Mouse (Mus musculus) activated CD4-positive, CD25-positive, alpha-beta regulatory T cell, adult 4 months (primary cell): ENCODE data around the gene Iqce. TPM values are rescaled to one million over a fixed set of nuclear protein-coding genes. Genes with fewer than 3 reads are reported as not detected.
"Not testable (repeated sequence)": the region's sequence is repeated elsewhere in the genome, so short reads cannot be mapped to it uniquely, and the experiment has no call there.

Experiments used
- ATAC-seq: one replicate; pipeline ENCODE4 v1.8.0; 2017
- polyA plus RNA-seq, 2 experiments: library from polyadenylated mRNA; unstranded; fragments of 100-300 nt; shearing (Covaris generic); gene quantifications; one replicate each; pipeline ENCODE4 v1.2.1; 2017

Iqce gene
- polyA plus RNA-seq, 2 experiments from 2014 or later: 16.8 to 21.2 TPM

DNA sequence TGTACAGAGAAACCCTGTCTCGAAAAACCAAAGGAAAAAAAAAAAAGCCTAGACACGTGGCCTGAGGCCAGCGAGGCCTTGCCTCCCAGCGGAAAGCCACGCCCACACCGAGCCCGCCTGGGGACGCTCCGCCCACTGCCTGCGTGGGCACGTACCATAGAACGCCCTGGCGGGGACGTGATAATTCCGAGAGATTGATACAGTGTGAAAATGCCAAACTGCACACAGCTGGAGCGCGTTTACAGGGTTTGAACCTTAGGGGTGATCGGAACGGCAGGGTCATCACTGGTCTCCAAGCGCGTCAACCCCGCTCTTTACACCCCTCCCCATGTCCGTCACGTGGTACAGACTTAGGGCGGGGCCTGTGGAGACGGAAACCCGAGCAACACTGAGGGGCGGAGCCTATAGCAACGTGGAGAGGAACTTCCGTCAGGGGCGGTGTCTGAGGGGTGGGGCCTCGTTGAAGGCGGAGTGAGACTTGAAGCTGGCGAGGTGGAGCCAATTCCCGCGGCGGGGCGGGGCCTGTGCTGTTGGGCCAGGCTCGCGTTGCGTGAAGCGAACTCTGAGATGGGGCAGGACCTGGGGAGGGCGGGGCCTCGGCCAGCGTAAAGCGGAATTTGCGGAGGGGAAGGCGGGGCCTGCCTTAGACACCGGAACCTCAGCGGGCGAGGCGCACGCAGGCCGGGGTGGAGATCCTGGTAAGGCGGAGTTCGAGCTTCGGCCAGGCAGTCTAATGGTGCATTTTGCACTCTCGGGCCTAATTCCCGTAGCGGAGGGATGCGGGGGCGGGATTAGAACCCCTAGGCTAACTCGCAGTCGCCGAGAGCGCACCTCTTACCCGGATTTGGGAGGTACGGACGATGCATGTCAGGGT, 2.4 kb upstream of the Iqce start, which contains the start of gene Brat1:
Gene Brat1, plus strand, starts transcription at position 634 of the 874 bp plus-strand sequence.
- ATAC-seq: peak; percentile 81

DNA sequence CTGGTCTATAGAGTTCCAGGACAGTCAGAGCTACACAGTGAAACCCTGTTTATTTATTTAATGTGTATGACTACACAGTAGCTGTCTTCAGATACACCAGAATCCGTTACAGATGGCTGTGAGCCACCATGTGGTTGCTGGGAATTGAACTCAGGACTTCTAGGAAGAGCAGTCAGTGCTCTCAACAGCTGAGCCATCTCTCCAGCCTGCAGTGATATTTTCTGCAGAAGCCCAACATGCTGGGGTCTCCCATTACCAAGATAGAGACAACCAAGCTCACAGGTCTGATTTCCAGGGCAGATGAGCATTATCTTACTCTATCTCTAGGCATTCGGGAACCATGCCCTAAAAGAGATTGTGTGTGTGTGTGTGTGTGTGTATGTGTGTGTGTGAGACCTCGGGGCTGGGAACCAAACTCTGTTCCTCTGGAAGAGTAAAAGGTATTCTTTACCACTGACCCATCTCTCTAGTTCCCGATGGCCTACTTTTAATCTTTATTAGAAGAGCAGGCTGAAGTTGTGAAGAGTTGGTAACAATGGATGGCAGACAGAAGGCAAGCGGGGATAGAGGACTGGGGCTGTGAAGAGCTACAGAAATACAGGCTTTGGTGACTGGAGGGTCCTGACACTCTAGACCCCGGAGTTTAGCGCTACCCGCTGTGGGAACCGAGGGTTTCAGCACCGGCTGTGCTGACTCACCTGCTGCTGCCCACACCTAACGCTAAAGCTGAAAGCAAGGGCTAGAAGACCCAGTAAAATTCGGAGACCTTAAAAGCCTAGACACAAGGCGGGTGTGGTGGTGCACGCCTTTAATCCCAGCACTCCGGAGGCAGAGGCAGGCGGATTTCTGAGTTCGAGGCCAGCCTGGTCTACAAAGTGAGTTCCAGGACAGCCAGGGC, 1.6 kb upstream of the Iqce start:
- no peak for ATAC-seq

DNA sequence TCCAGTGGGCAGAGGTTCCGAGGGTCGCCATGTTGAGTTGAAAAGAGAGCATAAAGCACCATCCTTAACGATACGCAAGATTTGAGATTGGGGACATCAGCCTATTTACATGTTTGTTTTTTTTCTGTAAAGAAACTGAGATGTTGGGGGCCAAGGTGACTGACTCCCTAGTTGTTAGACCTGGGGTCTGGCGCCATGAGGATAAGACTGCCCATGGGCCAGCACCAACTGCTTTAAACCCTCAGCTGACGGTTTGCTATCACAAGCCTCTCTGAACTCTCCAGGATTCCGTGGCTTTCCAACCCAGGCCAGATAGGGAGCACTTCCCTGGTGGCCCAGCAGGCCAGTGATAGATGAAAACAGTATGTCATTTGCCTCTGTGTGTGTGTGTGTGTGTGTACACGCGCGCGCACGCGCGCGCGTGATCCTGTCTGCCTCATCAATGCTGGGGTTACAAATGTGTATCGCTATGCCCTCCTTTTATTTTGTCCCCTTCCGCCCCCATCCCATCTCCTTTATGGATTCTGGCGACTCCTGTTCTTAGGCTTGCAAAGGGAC, 519 bp upstream of the Iqce start:
- no peak for ATAC-seq

DNA sequence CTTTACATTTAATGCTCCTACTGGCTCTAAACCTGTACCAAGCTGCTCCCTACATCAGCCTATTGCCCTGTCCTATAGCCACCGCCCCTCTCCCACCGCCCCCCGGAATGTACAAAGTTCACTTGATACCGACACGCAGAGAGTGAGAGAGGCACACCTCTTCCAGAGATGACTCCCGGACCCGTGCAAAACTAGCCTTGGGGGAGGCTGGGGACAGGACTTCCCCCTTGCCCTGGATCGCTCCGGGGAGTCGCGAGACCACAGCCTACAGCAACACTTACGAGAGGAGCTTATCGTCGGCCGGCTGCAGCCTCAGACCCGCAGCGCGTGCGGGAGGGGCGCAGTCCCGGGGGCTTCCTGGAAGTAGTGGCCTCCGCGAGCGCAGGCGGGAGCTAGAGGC, 517 bp downstream of the Iqce start:
- ATAC-seq: peak; percentile 2

DNA sequence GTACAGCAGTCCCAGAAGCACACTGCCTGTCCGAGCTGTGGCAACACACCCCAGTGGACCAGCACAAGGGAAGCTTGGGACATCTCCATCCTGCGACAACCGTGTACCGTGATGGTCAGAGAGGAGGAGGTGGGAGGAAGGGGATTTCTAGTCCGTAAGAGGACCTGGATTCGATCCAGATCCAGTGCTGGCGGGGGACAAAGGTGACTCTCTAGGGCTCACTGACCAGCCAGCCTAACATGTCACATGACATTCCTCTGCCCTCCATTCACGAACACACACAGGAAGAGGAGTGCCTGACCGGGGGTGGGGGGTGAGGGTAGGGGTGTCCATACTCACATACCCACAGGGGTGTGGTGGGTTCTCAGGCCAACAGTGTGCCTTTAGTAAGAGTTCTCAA, 2.4 kb downstream of the Iqce start:
- no peak for ATAC-seq

DNA sequence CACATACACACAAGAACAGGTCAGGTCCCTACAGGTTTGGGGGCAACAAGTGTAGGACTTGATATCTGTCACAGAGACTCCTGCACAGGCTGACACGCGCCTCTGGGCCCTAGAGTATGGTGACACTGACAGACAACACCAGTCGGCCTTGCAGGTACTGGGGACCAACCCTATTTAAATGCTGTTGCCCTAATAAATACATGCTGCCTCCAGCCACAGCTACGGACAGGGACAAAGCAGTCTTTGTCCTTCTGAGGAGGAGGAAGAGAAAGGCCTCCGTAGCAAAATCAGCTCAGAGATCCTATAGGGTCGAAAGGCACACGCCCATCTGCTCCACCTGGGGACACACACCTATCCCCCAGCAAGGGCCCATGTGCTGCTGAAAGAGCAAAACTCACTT, 6.2 kb downstream of the Iqce start:
- no peak for ATAC-seq

DNA sequence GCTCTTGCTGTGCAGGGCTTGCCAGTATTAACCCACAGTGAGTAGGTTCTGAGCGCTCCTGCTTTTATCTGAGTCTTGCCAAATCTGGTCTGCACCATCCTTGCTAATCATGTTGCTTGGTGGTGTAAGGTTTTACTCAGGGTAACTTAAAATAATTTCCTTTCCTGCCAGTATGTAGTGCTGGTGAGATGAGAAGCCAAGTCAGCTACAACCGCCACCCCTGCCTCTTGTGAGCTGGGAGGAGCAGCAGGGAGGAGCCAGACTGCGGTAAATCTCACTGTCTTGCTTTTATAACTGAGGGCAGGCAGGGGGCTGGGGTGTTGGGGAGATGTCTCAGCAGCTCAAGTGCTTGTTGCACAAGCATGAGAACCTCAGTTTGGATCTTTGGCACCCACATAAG, 13.7 kb downstream of the Iqce start:
- ATAC-seq: no peak

DNA sequence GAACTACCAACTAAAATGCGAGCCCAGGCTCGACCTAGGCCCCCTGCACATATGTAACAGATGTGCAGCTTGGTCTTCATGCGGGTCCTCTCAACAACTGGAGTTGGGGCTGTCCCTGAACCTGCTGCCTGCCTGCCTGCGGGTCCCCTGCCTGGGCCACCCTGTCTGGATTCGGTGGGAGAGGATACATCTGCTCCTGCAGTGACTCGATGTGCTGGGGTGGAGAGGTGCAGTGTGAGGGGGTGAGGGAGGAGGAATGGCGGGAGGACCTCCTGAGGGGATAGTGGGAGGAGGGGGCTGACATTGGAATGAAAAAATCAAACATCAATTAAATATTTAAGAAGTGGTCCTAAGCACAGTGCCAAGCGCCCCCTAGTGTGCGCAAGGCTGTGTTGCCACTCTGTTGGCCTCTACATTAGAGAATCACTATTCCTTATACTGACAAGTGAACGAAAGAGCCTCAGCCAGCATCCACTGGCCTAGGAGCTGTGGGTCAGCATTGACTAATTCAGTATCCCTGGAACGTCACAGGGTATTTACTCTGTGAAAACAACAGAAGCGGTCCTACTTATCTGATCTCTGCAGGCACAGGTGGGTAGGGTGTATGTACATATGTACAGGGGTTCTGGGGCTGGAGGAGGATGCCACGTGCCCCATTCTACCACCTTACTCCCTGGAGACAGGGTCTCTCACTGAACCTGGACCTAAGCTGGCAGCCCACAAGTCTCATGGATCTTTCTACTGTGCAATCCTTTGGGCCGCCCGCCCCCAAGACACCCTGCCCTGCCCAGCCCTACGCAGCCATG, 17.6 kb downstream of the Iqce start:
- ATAC-seq: no peak

DNA sequence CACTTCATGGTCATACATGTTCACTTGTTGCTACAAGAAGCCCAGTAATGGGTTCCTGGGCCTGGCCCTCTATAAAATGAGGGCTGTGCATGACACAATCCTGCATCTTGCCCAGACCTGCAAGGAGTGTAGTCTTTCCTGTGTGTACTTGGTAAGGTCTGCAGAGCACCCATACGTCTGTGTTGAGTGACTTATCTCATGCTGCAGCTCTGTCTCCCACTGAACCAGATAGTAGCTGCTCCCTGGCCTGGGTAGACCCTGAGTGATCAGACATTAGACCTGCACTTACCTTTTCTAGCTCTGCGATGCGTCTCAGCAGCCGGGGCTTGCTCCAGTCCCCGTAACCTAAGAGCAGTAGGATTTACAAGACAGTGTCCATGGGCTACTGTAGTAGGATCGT, 20.1 kb downstream of the Iqce start:
- no peak for ATAC-seq

DNA sequence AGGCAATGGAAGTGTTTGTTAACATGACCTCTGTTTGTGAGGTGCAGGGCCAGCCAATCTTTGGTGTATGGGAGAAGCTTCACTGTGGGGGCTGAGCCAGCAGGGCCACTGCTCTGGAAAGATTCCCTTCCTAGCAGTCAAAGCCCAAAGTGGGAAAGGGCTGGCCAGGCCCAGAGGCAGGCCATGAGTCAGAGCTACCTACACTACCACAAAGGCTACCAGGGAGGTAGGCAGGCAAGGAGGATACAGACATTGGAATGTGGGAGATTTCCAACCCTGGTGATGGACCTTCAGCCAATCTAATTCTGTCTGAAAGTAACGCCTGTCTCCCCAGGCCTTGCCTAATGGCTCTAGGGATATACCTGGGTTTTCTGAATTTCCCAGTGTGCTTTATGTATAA, 21.2 kb downstream of the Iqce start:
- no peak for ATAC-seq

DNA sequence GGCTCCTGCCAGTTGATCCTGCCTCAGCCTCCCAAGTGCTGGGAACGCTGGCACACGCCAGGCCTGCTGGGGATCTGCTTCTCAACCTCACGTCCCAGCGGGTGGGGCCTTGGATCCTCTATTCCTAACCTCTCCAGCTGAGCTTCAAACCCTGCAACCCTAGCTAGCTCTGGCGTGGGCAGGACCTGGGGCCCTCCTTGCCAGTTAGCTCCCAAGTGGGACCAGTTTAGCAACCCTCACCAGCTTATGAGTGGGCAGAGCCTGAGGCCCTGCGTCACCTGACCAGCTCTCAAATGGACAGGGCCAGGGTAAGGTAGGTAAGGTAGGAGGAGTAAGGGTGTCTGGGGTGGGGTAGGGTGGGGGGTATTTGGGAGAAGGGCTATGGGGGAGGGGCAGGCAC, 22.1 kb downstream of the Iqce start:
- no peak for ATAC-seq

DNA sequence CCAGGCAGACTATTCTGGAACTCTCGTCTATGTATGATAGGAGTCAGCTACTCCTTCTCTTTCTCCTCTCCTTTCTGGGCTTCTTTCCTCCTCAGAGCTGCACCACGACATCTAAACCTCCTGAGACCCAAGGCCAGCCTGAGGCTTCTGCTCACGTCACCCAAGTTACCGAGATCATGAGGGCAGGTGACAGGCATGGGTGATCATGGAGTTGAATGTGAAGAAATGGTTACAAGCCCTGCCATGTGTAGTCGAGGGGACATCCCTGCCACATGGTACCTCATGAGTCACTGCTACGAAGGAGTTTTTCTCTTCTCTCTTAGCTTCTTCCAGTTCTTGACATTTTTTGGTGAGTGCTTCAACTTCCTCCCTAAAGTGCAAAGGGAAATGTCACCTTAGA, 25.0 kb downstream of the Iqce start:
- no peak for ATAC-seq

DNA sequence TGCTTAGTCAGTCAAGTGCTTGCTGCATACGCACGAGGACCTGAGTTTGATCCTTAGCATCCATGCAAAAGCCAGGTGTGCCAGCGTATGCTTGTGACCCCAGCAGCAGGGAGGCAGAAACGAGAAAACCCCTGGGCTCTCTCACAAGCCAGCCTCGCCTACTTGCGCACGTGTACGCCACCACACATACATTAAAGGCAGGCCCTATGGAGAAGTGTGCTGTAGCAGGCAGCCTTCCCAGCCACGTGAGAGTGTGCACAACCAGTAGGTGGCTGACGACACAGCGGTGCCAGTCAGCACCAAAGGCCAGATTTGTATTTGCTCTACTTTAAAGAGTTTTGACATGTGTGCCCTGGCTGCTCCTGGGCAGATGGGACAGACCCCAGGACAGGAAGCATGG, 26.5 kb downstream of the Iqce start:
- ATAC-seq: no peak

DNA sequence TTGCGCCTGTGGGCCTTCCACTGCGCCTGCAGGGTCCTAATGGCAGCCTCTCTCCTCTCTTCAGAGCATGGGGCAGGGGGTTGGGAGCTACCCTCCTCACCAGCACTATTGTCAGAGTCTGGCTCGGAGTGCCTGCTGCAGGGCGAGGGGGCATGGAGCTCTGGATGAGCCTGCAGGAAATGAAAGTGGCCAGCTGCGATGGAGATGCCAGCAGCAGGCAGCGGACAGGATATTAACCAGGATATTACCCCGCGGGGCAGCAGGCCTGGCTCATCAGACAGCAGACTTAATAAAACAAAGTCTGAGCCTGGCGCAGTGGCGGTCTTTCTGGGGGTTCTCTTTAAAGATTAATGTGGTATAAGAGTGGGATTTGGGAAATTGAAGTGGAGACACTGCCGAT, 27.1 kb downstream of the Iqce start:
- ATAC-seq: no peak

DNA sequence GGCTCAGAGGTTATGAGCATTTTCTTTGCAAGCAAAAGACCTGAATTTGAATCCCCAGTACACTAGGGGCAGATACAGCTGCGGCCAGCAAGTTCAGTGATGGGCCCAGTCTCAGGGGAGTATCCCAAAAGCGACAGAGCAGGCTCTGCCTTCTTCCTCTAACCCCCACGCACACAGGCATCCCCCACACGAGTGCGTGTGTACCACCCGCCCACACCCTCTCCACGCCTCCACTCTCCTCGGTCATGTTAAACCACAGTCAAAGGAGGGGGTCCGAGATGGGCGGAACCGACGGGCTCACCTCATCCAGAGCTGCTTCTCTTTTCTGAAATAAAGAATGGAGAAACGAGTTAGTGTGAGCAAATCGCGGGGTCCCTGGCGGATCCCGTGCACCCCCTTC, 28.1 kb downstream of the Iqce start:
- no peak for ATAC-seq

DNA sequence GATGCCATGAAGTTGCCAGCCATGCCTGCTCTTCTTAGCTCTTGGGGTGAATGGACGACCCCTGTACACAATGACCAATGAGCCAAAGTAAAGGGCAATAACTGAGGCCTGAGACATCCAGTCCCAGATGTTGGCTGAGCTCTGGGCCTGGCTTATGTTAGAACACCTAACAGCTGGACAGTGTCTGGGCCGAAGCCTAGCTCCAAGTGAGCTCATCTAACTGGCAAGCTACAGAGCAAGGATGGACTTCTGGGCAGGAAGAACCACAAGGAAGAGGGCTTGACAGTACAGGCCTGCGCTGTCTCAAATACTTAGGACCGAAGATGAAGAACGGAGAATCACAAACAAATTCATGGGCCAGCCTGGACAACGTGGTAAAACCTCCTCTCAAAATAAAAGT, 29.6 kb downstream of the Iqce start:
- ATAC-seq: not testable (repeated sequence)

DNA sequence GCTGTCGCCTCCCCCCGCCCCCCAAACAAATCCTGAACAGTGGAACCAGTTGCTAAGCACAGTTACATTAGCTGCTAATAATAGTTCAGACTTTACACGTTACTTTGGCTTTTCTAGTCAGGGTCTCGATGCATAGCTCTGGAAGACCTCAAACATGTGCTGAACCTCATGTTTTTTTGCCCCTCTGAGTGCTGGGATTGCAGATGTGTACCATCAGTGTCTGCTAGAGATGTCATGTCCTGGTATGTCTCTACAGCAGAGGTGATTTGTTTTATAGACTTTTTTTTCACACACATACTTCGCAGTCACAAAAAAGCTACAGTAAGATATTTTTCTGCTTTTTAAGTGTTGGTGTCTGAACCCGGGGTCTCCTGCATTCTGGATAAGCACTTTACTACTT, 30.1 kb downstream of the Iqce start:
- ATAC-seq: no peak

DNA sequence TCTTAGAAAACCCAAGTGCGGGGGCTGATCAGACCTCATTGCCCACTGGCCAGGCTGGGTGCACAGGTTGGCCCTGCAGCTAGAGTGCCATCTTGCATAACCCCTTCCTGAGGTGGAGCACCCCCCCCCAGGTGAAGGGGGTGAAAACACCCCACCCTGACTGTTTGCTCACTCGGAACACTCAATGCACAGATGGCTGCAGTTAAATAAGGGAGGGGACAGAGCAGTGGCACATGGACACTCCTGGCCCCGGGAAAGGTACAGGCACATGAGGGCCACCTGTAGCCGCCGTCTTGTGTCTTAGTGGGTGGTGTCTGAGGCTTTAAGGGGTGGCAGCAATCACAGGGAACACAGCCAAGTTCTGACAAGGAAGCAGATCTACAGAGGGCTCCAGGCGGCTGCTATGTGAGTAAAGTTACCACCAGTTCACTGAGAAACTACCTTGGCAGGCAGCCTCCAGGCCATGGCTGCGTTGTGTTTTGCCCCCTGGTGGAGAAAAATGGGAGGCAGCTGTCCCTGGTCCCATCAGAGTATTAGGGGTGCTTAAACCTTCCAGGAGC, 38.5 kb downstream of the Iqce start:
- peak; percentile 67 for ATAC-seq

DNA sequence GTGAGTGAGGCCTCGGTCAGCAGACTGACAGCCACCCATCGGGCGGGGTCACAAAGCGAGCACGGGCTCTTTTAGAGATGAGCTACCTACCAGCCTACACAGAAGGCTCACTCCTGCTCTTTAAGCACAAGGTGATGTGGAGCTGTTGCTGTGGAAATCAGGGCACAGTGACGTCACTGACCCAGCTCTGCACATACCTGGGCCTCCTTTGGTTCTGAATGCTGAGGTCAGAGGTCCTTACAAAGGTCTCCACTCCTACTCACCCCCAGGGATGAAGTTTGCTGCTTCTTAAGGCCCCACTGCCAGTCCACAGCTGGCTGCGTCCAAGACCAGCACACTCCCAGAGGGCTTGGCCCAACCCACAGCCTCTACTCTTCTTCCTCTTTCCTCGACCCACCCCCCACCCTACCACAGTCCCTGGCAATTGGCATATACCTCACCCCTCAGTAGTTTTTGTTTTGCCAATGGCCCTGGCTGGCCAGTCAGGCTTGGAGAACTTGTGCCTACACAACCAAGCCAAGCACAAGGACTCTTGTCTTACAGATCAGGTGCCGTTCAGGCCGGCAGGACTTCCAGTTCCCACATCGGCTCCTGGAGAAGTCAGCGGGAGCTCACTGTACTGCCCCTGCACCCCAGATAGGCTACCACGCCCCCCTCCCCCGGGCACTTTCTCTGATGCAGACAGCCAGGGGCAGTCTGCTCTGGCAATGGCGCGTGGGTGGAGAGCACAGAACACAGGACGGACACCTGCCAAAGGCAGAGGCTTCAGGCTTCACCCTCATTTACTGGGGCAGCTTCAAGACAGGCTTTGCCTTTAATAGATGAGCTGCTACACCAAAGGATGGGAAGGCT, 39.2 kb downstream of the Iqce start:
- ATAC-seq: no peak

DNA sequence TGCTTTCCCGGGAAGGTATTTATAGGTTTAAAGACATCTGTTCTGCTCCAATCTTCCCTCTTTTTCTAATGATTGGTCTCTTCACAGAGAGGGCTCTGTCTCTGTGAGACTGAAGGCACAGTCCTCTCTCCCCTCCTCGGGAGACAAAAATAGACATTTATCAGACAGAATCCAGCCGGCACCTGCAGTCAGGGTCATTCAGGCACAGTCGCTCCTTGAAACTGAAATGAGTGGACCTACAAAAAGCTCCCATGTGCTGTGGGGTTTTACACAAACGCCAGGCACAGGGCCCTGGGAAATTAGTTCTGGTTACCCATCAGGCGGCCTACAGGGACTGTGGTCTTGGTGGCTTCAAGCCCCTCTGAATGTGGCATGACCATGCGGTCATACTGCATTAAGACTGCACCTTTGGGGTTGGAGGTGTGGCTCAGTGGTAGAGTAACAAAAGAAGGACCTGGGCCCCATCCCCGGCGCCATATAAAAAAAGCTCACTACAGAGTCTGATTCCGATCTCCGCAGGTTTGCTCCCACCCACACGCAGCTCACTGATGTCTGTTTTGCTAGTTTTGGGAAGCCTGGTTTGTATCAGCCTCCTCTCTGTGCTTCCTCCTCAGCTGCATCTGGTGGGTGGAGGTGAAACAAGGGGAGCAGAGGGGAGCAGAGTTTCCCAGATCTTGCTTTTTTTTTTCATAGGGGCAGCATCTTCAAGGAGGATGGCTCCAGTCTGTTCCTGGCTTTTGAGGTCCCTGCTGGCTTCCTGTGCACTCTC, 40.1 kb downstream of the Iqce start:
- ATAC-seq: no peak
